Mouse (Mus musculus) myocyte (in vitro differentiated cells): ENCODE measurements around the gene Pip5kl1.

Experiments
- CEBPB ChIP-seq: IDR thresholded peaks from 2 replicates; pipeline ENCODE4 v1.6.1; 2011; ENCODE audit warnings: mild to moderate bottlenecking, moderate library complexity; ENCODE audit not compliant: poor library complexity, insufficient read depth, severe bottlenecking
- E2F4 ChIP-seq: IDR thresholded peaks from one replicate; pipeline ENCODE4 v1.6.1; 2011; ENCODE audit warnings: mild to moderate bottlenecking, control low read depth, moderate library complexity; ENCODE audit not compliant: insufficient read depth
- MAX ChIP-seq: IDR thresholded peaks from one replicate; pipeline ENCODE4 v1.6.1; 2011; ENCODE audit warnings: low read depth, mild to moderate bottlenecking, control low read depth
- MYOD1 ChIP-seq, 3 experiments: IDR thresholded peaks; one replicate each; pipeline ENCODE4 v1.6.1; 2011; ENCODE audit warnings: control low read depth in 2 of 3, low read depth in 2 of 3, mild to moderate bottlenecking in 2 of 3, moderate library complexity in 1 of 3; ENCODE audit not compliant: insufficient read length in 2 of 3, control insufficient read depth in 1 of 3
- MYOG ChIP-seq, 3 experiments: IDR thresholded peaks; one replicate each; pipeline ENCODE4 v1.6.1; 2011; ENCODE audit warnings: control low read depth in 2 of 3, low read depth in 2 of 3, mild to moderate bottlenecking in 2 of 3; ENCODE audit not compliant: insufficient read length in 2 of 3, control insufficient read depth in 1 of 3, insufficient read depth in 1 of 3
- POLR2A ChIP-seq: IDR thresholded peaks from one replicate; pipeline ENCODE4 v1.6.1; 2011; ENCODE audit warnings: low read depth, mild to moderate bottlenecking, control low read depth, moderate library complexity; ENCODE audit not compliant: insufficient read length
- POLR2AphosphoS2 ChIP-seq: IDR thresholded peaks from one replicate; pipeline ENCODE4 v1.6.1; 2011; ENCODE audit warnings: low read depth, control low read depth; ENCODE audit not compliant: insufficient read length
- REST ChIP-seq: IDR thresholded peaks from one replicate; pipeline ENCODE4 v1.6.1; 2011; ENCODE audit warnings: mild to moderate bottlenecking, control low read depth, moderate library complexity; ENCODE audit not compliant: insufficient read depth, insufficient read length
- TCF12 ChIP-seq: IDR thresholded peaks from one replicate; pipeline ENCODE4 v1.6.1; 2011; ENCODE audit warnings: mild to moderate bottlenecking, control low read depth; ENCODE audit not compliant: poor library complexity, insufficient read depth, severe bottlenecking
- USF1 ChIP-seq: IDR thresholded peaks from one replicate; pipeline ENCODE4 v1.6.1; 2011; ENCODE audit warnings: low read depth, mild to moderate bottlenecking, control low read depth, moderate library complexity

GRCm38 (mm10) chr2:32568941-32569340 is 5.7 kb upstream of the Pip5kl1 start:
- TF ChIP-seq MAX = no peak
- TF ChIP-seq POLR2A = no peak
- TF ChIP-seq POLR2AphosphoS2 = no peak
- TF ChIP-seq CEBPB = no peak
- no peak for TF ChIP-seq MYOG (IDR thresholded peaks at IDR 0.05; ENCODE audit: control insufficient read depth in 1 of 3, insufficient read depth in 1 of 3, insufficient read length in 2 of 3, low read depth in 2 of 3)
- TF ChIP-seq E2F4 = no peak
- TF ChIP-seq USF1 = no peak
- no peak for TF ChIP-seq TCF12
- no peak for TF ChIP-seq REST
- TF ChIP-seq MYOD1 (IDR thresholded peaks at IDR 0.05; ENCODE audit: control insufficient read depth in 1 of 3, insufficient read length in 2 of 3, low read depth in 2 of 3) = no peak
